In the genomic region with DNA sequence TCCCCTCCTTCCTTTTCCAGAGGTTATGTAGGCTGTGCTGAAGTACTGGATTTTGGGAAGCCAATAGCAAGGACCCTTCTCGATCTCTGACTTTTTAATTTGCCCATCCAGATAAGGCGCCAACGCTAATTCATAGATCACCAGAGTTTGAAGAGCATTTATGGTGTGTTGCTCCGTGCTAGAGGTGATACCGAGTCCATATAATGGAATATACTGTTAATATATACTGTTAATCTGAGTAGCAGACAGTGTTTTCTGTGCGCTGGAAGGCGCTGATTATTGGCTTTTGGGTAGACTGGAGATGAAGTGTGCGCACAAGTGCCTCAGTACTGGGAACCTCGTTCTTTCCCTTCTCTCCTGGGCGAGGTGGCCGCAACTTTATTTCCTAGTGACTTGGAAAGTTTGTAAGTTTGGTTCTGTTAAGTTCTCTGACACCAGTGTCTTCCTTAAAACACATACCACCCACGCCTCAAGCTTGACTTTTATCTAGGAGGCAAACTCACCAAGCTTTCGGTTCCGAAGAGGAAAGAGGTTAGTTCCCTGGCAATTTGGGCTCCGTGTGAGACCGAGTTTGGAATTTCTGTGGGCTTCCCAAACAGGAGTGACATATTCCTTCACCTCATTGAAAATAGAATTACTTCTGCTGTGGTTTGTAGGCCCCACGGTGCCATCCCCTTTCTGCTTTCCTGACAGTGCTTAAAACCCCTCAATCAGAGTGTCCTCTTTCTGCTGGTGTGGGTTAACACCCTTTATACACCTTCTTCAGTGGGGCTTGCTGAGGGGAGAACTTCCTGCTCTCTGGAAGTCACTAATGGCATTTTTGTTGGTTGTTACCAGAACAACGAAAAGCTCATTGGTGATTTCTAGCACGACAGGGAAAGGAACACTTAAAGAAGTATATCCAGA, we compare ENCODE assay signal across 8 mouse cellular contexts. TPM values are rescaled to one million over a fixed set of nuclear protein-coding genes. Genes with fewer than 3 reads are reported as not detected.
DNase-seq lines count a peak whose midpoint lies in the region; ATAC-seq and TF ChIP-seq lines count a peak whose summit lies in the region.

No protein-coding gene starts in this region.

- H3K36me3 ChIP-seq in ES-E14 (ENCODE audit: control insufficient read depth, insufficient read depth, low read length, poor library complexity, severe bottlenecking), result peaks cover 7% of the 10 kb centered on the region

- H3K9ac ChIP-seq in ES-E14 (ENCODE audit: insufficient read depth, low read depth, low read length, poor library complexity, severe bottlenecking), result peak overlapping the region; percentile 96

- H3K9me3 ChIP-seq in ES-E14 (ENCODE audit: control insufficient read depth, insufficient read depth, low read depth, low read length), result no peaks in the 10 kb centered on the region

- peak; percentile 24 for DNase-seq in heart, adult 8-10 months (ENCODE audit: low spot score)
- DNase-seq in heart, postnatal 25 days (ENCODE audit: low spot score), result no peak
- DNase-seq in ES-E14 (ENCODE audit: low read depth, low spot score), result no peak
- DNase-seq in induced T-regulatory cell, adult 2 months (ENCODE audit: low read depth), result peak; percentile 61
- DNase-seq in lung, postnatal 25 days (ENCODE audit: low spot score), result peak; percentile 16
- DNase-seq in layer of hippocampus, adult 9-11 months, result no peak
- DNase-seq in spleen, postnatal 4 days (ENCODE audit: low spot score in 2 of 2), result no peak

- peak overlapping the region; percentile 57 for H3K27ac ChIP-seq in ES-E14 (ENCODE audit: insufficient read depth, low read depth, low read length, poor library complexity, severe bottlenecking)

- intact Hi-C loops in heart, postnatal 25 days (cut with DNase I), result loop anchor here (2.0 to 5.0 kb wide), 2 partner anchors 27 to 525 kb away; a partner anchor contains a TSS

- peak overlapping the region; percentile 94 to 96 for H3K4me3 ChIP-seq in ES-E14 (ENCODE audit: insufficient read depth in 1 of 2, low read depth in 1 of 2, low read length in 2 of 2, poor library complexity in 1 of 2, severe bottlenecking in 1 of 2)

- peak; percentile 36 for ATAC-seq in erythroblast, adult 5-6 weeks (replicated peaks; ENCODE audit: low FRiP score, poor library complexity, severe bottlenecking)

- in situ Hi-C loops in ES-E14 (cut with MboI; ENCODE audit: low sequenced_read_pairs in 2 of 2, unreplicated experiment in 2 of 2), result no loop called here

- H3K4me1 ChIP-seq in ES-E14 (ENCODE audit: control insufficient read depth in 2 of 2, insufficient read depth in 2 of 2, low read length in 2 of 2, poor library complexity in 1 of 2), result peaks cover 1 to 6% of the 10 kb centered on the region in 2 experiments; a peak in 2 of 4 replicates

TF ChIP-seq in ES-E14, 5 proteins besides CTCF, POLR2A, EP300 and RAD21:
- TF ChIP-seq ZNF384 (IDR thresholded peaks at IDR 0.05; ENCODE audit: low read depth, low read length) (no peak), ZC3H11A (IDR thresholded peaks at IDR 0.05; ENCODE audit: borderline replicate concordance, low read depth, low read length) (no peak), CHD2 (IDR thresholded peaks at IDR 0.05; ENCODE audit: low read depth, low read length) (no peak), HCFC1 (IDR thresholded peaks at IDR 0.05; ENCODE audit: borderline replicate concordance, insufficient read depth, low read length) (no peak), MAFK (IDR thresholded peaks at IDR 0.05; ENCODE audit: insufficient read depth, low read depth, low read length) (no peak)

RNA-seq across cellular contexts. Expression of a gene that starts 1.3 kb away (rescaled TPM):
- 10 to 100 TPM; 53.8 to 58.9 (median 56.7) TPM for total RNA-seq in heart, adult 8-10 months (2022)
- total RNA-seq in heart, postnatal 25 days (2021), result 10 to 100 TPM; 51.4 to 52.3 TPM
- total RNA-seq in ES-E14 (2012; rRNA removed), result 55.4 and 75.6 TPM in 2 replicates
- total RNA-seq in erythroblast, adult 5-6 weeks (2015; ENCODE audit: low replicate concordance), result 13.8 and 14.4 TPM in 2 replicates
- total RNA-seq in erythroblast, adult 5-6 weeks (2017; ENCODE audit: low replicate concordance), result 34.2 and 44.5 TPM in 2 replicates

RNA-seq across cellular contexts. Expression of a gene that starts 25.7 kb away (rescaled TPM):
- total RNA-seq in heart, adult 8-10 months (2022), result 10 to 100 TPM; 26.5 to 30.0 (median 27.4) TPM
- 10 to 100 TPM; 25.2 to 29.6 TPM for total RNA-seq in heart, postnatal 25 days (2021)
- total RNA-seq in ES-E14 (2012; rRNA removed), result 45.6 and 78.4 TPM in 2 replicates
- total RNA-seq in erythroblast, adult 5-6 weeks (2015; ENCODE audit: low replicate concordance), result 12.5 and 16.5 TPM in 2 replicates
- 6.3 and 21.8 TPM in 2 replicates for total RNA-seq in erythroblast, adult 5-6 weeks (2017; ENCODE audit: low replicate concordance)

RNA-seq across cellular contexts. Expression of a gene that starts 30.0 kb away (rescaled TPM):
- total RNA-seq in heart, adult 8-10 months (2022), result not detected
- total RNA-seq in heart, postnatal 25 days (2021), result not detected
- total RNA-seq in ES-E14 (2012; rRNA removed), result not detected in 2 replicates
- not detected in 2 replicates for total RNA-seq in erythroblast, adult 5-6 weeks (2015; ENCODE audit: low replicate concordance)
- total RNA-seq in erythroblast, adult 5-6 weeks (2017; ENCODE audit: low replicate concordance), result not detected in 2 replicates

Comparison
In these comparisons a context has a peak if more than half of its experiments do, and no peak if none do; other contexts are left out.
1. DNase-seq: peak in heart, adult 8-10 months (single experiment), induced T-regulatory cell, adult 2 months (single experiment) and lung, postnatal 25 days (single experiment); none in heart, postnatal 25 days (single experiment), ES-E14 (single experiment), layer of hippocampus, adult 9-11 months (single experiment) and spleen, postnatal 4 days (0 of 2).